Mouse (Mus musculus) heart, postnatal 25 days (tissue): ENCODE measurements around the gene Rnaset2a. TPM values are rescaled to one million over a fixed set of nuclear protein-coding genes. Genes with fewer than 3 reads are reported as not detected.
"Not testable (repeated sequence)": the region's sequence is repeated elsewhere in the genome, so short reads cannot be mapped to it uniquely, and the experiment has no call there.

Experiments
- DNase-seq: peaks from one replicate; pipeline ENCODE4 v3.0.0; 2022; ENCODE audit warnings: low spot score
- intact Hi-C: fragments of 180-260 bp; cut with DNase I; formaldehyde crosslinking; loops from one replicate; pipeline ENCODE4 v1.15.1; 2025
- total RNA-seq, 2 experiments: library from RNA; stranded (reverse); gene quantifications; 2 replicates each; pipeline ENCODE4 v1.2.3; 2021

The Rnaset2a gene
- total RNA-seq, 2 experiments from 2014 or later = 20.2 to 25.2 TPM

DNA sequence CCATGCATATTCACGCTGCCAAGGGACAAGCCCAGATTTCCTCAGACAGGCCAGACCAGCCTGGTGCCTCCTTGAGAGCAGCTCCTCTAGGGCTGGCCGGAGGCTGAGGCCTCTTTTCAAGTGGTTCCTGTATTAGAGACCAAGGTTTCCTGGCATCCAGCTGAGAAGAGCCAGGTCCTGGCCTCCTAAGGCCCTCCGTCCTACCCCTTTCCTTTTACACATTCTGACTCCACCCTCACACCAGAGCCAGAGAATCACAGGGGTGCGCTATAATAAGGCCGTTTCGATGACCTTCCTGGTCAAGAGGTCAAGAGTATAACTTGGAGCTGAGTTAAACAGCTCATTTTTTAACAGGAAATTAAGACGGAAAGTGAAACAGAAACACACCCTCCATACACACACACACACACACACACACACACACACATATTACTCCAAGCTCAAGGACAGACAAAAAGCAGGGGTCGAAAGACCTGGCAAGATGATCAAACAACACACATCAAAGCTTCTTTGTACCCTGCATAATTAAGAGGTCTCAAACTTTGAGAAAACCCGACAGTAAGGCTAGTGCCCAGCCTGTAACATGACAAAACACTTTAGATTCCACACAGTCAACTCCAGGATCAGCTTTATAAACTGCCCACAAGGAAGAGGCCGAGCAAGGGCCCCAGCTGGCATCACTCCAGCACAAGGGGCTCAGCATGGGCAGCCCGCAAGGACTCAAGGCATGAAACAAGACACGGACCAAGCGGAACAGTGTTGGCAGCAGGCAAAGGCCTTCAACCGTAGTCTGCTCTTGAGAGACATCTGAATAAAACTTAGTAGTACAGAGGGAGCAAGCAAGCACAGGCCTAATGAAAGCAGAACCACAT lies 3.9 kb downstream of the Rnaset2a start:
- peak; percentile 20 for DNase-seq
- intact Hi-C loops = not testable (repeated sequence)

DNA sequence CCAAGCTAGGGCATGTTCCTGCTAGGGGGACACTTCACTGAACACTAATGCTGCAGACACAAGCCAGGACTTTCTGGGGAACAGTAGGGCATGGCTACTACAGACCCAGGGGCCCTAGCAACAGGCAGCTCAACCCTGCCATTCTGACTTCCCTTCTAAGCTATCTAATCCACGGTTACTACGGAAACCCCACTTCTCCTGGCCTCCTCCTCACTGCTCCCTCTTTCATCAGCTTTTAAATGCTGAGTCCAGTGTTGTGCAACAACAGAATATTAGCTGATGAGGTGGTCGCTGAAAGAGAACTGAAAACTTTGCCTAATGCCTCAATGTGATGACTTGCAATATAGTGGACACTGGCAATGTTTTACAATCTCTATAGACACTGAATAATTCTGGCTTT lies 7.7 kb downstream of the Rnaset2a start:
- DNase-seq, intact Hi-C loops: not testable (repeated sequence)

DNA sequence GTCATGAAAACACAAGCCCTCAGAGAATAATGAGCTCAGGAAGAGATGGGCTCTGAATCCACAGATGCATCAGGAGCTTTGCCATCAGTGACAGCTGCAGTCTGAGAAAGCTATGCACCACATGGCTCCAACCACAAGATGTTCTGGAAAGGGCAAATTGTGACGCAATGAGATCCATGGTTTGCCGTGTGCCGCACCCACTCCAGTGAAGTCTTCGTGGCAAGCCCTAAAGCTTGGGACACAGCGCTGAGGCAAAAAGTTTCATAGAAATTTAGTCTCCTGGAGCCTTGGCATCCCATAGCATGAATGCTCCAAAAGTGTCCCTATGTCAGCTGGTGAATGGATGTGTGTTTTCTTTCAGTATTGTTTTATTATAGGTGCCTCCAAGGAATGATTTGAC lies 9.8 kb downstream of the Rnaset2a start:
- DNase-seq, intact Hi-C loops: not testable (repeated sequence)

DNA sequence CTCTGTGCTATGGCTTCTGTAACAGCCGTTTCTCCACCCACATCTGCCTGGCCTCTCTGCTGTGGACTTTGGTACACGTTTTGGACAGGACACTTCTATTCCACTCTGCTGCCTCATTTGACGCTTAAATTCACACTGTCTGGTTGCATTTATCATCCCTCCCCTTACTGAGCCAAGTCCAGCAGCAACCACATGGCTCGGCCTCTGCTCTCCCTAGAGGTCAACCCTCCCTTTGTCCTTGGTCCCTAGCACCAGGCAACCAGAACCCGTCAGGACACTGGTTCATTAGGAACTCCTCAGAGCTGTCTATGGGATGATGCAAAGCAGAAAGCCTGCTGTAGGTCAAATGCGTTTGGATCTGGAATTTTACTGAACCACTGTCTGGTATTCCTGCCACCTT lies 17.0 kb downstream of the Rnaset2a start:
- DNase-seq, intact Hi-C loops: not testable (repeated sequence)

- intact Hi-C loops, DNase-seq: not testable (repeated sequence)
Observed at GRCm38 (mm10) chr17:8129578-8129977, 18.3 kb downstream of the Rnaset2a start.

DNA sequence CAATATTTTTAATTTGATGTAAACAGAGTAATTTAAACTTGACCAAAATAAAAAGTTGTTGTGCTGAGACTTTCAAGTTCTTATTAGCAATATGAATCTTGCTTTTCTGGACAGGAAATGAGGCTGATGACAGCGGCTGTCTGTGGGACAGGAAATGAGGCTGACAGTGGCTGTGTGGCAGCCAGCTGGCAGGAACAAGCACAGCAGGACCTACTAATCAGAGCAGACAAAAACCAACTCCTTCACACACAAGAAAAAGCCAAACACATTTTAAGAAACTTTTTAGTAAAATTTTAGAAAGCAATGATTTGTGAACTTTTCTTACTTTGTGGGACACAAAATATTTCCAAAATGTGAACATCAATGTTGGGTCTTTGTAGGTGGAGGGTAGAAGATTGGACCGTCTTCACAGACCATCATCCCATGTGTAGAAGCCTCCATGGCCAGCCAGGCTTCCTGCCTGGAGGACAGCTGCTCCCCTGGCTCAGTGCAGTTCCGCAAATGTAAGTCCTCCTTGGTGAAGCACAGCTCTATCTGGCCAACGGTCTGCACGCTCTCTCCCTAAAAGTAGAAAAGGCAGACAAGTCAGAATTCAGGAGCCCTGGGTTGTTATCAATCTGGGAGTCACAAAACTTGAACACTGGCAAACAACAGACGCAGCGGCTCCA lies 19.4 kb downstream of the Rnaset2a start:
- DNase-seq, intact Hi-C loops: not testable (repeated sequence)

GRCm38 (mm10) chr17:8124586-8124985 lies 23.3 kb downstream of the Rnaset2a start:
- intact Hi-C loops, DNase-seq: not testable (repeated sequence)

GRCm38 (mm10) chr17:8122974-8123373 lies 24.9 kb downstream of the Rnaset2a start:
- DNase-seq, intact Hi-C loops: not testable (repeated sequence)

GRCm38 (mm10) chr17:8116928-8117327 lies 31.0 kb downstream of the Rnaset2a start:
- DNase-seq, intact Hi-C loops: not testable (repeated sequence)

DNA sequence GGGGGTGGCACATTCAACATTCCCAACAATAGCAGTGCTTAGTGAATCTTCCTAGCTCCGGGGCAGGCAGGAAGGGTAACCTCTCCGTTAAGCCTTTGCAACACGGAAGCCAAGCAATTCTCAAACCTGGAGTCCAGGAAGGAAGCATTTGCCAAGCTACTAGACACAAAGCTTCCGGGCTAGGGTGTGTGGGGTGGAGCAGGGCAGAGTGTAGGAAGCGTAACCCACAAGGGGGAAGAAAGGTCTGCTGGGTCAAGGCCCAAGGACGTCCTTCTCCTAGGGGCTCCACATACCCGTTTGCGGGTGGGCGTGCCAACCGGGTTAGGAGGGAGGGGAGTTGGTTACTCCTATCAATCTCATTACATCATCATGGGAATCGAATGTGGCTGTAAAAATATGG lies 31.5 kb downstream of the Rnaset2a start:
- DNase-seq, intact Hi-C loops: not testable (repeated sequence)

DNA sequence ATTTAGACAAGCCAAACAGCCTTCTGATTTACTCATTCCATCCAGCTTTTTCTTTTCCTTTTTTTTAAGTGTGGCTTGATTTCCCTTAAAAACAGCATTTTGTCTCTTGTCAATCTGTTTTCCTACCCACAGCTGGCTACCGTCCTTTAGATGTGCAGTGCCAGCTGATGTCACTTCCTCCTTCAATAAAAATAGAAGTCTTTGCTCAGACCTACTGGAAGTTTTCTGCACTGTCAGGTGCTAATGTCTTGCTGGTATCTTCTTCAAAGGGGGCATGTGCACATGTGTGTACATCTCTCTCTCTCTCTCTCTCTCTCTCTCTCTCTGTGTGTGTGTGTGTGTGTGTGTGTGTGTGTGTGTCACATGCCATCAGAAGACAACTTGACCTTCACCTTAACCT lies 35.7 kb downstream of the Rnaset2a start:
- DNase-seq, intact Hi-C loops: not testable (repeated sequence)

- DNase-seq, intact Hi-C loops: not testable (repeated sequence)
Observed at GRCm38 (mm10) chr17:8101297-8101609, 46.6 kb downstream of the Rnaset2a start.

DNA sequence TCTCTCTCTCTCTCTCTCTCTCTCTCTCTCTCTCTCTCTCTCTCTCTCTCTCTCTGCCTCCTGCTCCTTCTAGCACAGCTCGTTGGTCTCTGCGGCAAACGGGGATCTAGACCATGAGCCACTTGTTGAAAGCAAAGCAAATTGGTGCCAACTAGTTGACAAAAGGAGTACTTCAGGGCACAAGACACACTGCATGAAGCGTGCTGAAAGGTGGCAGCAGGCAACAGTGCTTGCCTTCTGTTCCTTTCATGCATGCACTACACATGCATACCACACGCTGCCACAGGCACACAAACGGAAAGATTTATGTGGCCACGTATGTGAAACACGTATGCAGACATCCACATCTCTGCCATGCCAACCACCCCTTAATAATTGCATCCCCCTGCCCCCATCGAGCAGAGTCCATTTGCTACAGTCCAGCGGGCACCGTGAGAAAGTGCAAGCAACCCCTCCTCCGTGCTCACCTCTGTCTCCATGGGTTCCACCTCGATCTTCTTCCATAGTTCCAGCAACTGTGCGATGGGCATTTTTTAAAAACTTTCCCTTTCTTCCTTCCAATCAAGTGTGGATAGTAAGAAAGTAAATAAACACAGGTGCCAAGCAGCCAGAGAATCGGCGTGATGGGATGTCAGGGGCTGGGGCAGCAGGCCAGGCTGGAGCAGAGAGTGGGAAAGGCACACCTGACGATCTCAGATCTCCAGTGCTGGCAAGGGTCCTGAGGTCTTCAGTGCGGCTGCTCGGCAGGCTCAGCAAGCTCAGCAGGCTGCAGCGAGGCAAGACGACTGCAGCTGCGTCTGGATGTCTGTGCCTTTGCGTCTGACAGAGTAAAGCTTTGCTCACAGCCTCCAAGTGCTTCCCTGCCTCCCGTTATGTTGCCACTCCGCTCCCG lies 47.2 kb downstream of the Rnaset2a start:
- intact Hi-C loops, DNase-seq: not testable (repeated sequence)

- intact Hi-C loops, DNase-seq: not testable (repeated sequence)
Observed at GRCm38 (mm10) chr17:8096199-8096598, 51.7 kb downstream of the Rnaset2a start.

GRCm38 (mm10) chr17:8095653-8096052 lies 52.2 kb downstream of the Rnaset2a start:
- intact Hi-C loops, DNase-seq: not testable (repeated sequence)

- DNase-seq, intact Hi-C loops: not testable (repeated sequence)
Observed at GRCm38 (mm10) chr17:8092537-8093526, 55.1 kb downstream of the Rnaset2a start.

- intact Hi-C loops, DNase-seq: not testable (repeated sequence)
Observed at GRCm38 (mm10) chr17:8091320-8091719, 56.6 kb downstream of the Rnaset2a start.

DNA sequence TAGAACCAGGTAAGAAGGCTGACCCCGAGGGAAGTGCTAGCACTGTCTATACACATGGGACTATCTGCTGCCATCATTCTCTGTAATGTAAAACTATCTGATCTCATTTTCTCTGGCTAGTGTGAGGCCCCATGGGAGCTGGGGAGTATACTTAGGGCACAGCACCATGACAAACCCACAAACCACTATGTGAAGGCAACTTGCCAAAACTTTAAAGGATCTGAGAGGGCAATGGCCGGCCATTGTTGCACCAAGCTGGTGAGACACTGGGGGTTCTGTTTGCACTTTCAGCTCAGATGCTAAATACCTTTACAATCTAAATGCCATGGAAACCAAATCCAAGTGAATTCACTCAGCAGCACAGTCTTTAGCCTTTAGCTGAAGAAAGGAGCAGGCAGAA lies 78.0 kb downstream of the Rnaset2a start:
- DNase-seq, intact Hi-C loops: not testable (repeated sequence)
